Mouse (Mus musculus) E14TG2a.4 (cell line): ENCODE measurements around the gene Drd1.

Experiments
- CTCF ChIP-seq: conservative IDR thresholded peaks from 2 replicates; pipeline ENCODE4 v1.5.1; 2014; ENCODE audit warnings: low read length
- NANOG ChIP-seq: IDR thresholded peaks from 2 replicates; pipeline ENCODE4 v1.6.1; 2014; ENCODE audit warnings: borderline replicate concordance, low read length, mixed read lengths
- POU5F1 ChIP-seq: IDR thresholded peaks from 2 replicates; pipeline ENCODE4 v1.6.1; 2014; ENCODE audit warnings: low read length, borderline replicate concordance

GRCm38 (mm10) chr13:54079782-54080759, 24.6 kb upstream of the Drd1 start:
- TF ChIP-seq CTCF: no peak
- TF ChIP-seq NANOG: no peak
- no peak for TF ChIP-seq POU5F1
